Mouse (Mus musculus) heart, postnatal 36 days (tissue): ENCODE data around the gene Mip. TPM values are rescaled to one million over a fixed set of nuclear protein-coding genes. Genes with fewer than 3 reads are reported as not detected.
"Not testable (repeated sequence)": the region's sequence is repeated elsewhere in the genome, so short reads cannot be mapped to it uniquely, and the experiment has no call there.

Source experiments
- DNase-seq, 2 experiments: peaks; one replicate each; pipeline ENCODE4 v3.0.0; 2021 to 2022
- intact Hi-C: fragments of 180-260 bp; cut with DNase I; formaldehyde crosslinking; loops from one replicate; pipeline ENCODE4 v1.15.1; 2025
- total RNA-seq, 2 experiments: library from RNA; stranded (reverse); gene quantifications; 2 replicates each; pipeline ENCODE4 v1.2.3; 2021

The Mip gene
- not detected for total RNA-seq

DNA sequence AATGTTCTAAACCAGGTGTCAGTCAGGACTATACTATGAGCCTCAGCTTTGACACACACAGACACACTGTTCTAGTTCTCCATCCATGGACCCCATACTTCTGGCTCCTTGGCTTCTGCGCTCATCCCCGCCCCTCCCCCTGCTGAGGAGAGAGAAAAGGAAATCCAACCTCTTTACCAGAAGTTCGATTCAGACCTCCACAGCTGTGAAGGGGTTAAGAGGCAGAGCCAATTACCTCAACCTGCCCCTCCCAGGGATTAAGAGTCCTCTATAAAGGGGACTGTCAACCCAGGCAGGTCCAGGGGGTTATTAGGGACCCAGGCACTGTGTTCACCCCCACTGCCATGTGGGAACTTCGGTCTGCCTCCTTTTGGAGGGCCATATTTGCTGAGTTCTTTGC is at the start of gene Mip:
Gene Mip, plus strand, starts transcription at position 301 of the 400 bp plus-strand sequence.
- no peak for DNase-seq
- intact Hi-C loops = no loop called here

DNA sequence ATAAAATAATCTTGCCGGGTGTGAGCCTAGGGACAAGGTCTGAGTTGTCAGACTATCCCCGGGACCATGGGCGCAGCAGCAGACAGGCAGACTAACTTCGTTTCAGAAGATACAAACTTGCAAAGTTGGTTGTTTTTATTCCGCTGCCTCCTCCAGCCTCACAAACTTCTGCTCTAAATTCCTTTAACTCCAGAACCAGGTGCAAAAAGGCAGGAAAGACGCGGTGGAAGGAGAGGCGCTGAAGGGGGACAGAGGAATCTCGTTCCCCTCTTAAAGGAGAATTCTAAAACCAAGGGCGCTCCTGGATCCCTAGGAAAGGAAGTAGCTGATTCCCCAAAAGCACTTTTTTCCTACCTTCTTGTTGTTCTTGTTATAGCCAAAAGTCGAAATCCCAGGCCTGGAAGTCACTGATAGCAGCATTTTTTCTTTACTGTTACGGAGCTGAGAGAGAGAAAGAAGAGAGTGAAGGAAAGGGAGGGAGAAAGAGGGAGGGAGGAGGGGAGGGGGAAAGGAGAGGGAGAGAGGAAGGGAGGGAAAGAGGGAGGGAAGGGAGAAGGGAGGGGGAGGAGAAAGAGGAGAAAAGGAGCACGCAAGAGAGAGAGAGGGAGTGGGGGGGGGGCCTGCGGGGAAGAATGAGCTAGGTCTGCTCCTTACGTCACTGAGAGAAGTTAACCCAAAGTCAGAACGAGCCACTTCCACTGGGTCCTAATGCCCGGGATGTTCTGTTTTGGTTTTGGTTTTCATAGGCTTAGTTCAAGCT is 49.5 kb upstream of the Mip start:
- DNase-seq = peak; percentile 59 to 68
- intact Hi-C loops = loop anchor here (2.0 to 10.0 kb wide), 2 partner anchors 27 to 511 kb away; partner anchors contain the start of genes Nab2 and Nemp1

- intact Hi-C loops = loop anchor here (2.0 to 10.0 kb wide), 2 partner anchors 29 to 513 kb away; partner anchors contain the start of genes Nab2 and Nemp1
- DNase-seq = no peak
These were observed 48.3 kb upstream of the Mip start for GRCm38 (mm10) chr10:128177316-128177715.

DNA sequence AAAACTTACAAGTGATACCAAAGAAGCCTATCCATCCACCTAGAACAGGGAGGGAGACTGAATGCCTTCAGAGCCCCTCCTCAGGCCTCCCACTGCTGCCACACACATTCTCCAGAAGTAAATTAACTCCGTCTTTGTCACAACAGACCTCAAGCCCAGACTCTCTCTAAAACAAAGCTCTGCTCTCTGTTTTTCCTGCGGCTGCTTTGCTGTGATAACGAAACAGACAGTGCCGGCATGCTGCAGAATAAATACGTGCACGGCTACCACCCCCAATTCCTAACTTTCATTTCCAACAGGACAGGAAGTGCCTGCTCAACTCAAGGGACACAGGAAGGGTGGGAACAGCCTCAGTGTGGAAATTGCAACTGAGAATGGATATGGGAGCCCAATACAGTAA is 45.6 kb upstream of the Mip start, which contains the start of gene Rbms2:
Gene Rbms2, minus strand, starts transcription at position 309 of the 400 bp plus-strand sequence.
- intact Hi-C loops = loop anchor here (10.0 kb wide), 2 partner anchors 225 to 515 kb away; partner anchors contain the start of genes Nab2 and Nemp1
- peak; percentile 58 to 68 for DNase-seq

DNA sequence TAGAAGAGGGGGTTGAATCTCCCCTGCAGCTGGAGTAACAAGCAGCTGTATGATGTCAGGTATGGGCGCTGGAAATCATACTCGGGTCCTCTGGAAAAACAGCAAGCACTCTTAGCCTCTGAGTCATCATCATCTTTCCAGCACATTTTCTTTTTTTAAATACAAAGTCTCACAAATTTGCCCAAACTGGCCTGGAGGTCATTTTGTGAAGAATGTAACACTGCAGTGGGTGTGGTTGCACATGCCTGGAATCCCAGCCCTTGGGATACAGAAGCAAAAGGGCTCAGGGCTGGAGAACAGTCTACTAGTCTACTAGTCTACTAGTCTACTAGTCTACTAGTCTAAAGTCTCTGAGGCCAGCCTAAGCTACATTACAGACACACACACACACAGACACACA is 41.3 kb upstream of the Mip start:
- DNase-seq = no peak
- intact Hi-C loops = loop anchor here (10.0 kb wide), 1 partner anchor 229 kb away; no protein-coding TSS in a partner anchor

DNA sequence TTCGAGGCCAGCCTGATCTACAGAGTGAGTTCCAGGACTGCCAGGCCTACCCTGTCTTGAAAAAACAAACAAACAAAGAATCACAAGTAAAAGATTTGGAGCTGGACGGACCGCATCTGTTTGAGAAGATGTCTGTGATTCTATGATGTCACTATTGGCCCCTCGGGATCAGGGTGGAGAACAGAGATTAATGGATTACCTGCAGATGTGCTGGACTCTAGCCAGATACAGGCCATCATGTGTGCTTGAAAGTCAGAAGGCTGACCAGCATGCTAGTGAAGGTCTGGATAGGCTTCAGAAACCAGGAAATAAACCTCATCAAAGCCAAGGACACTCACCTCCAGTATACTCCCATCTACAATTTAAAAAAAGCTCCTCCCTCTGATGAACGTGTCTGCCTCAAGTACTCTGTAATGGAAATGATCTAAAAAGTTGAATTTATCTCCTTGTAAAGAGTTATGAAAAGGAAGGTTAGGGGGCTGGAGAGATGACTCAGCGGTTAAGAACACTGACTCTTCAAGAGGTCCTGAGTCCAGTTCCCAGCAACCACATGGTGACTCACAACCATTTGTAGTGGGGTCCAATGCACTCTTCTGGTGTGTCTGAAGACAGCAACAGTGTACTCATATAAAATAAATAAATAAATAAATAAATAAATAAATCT is 40.2 kb upstream of the Mip start:
- no peak for DNase-seq
- intact Hi-C loops = loop anchor here (10.0 kb wide), 1 partner anchor 231 kb away; no protein-coding TSS in a partner anchor

- intact Hi-C loops = loop anchor here (10.0 kb wide), 1 partner anchor 231 kb away; no protein-coding TSS in a partner anchor
- DNase-seq = peak; percentile 84 to 88
These were observed 39.7 kb upstream of the Mip start for GRCm38 (mm10) chr10:128185959-128186358.

DNA sequence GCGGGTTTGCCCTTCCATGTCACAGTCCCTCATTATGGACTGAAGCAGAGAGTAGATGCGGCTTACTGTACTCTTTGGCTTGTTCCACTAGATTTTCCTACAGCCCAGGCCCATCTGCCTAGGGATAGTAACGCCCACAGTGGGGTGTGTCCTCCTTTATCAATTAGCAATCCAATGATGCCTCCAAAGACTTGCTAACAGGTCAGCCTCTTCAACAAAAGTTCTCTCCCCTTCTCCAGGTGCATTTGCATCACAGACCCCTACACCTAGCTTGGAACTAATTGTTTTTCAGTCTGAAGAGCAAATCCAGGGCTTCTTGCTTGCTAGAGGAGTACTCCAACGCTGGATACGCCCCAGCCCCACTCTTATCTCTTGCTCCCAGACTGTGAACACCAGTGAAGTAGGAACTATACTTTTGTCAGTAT is 38.4 kb upstream of the Mip start:
- intact Hi-C loops = loop anchor here (10.0 kb wide), 1 partner anchor 232 kb away; no protein-coding TSS in a partner anchor
- no peak for DNase-seq

DNA sequence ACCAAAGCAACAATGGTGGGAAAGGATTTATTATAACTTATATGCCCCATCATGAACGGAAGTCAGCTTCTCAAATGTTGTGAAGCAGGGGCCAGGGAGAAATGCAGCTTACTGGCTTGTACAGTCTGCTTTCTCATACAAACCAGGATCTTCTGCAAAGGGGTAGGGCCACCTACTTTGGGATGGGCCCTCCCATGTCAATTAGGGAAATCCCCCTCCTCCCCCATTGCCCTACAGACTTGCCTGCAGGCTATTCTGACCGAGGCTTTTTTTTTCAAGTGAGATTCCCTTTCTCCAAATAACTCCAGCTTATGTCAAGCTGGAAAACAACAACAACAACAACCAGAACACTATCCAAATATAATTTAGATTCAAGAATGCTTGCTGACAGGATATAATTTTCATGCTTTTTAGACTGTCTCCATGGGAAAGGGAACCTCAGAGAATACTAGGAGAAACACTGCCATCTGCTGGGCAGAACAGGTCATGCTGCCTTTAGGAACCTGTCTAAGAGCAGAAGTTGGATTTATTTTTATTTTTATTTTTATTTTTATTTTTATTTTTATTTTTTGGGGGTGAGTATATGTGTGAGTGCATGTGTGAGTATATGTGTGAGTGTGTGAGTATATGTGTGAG is 37.3 kb upstream of the Mip start:
- DNase-seq = peak; percentile 77 to 86
- intact Hi-C loops = loop anchor here (1.0 to 10.0 kb wide), 3 partner anchors 48 to 234 kb away; partner anchors contain the start of gene Baz2a

GRCm38 (mm10) chr10:128191472-128191871 is 34.2 kb upstream of the Mip start:
- no peak for DNase-seq

DNA sequence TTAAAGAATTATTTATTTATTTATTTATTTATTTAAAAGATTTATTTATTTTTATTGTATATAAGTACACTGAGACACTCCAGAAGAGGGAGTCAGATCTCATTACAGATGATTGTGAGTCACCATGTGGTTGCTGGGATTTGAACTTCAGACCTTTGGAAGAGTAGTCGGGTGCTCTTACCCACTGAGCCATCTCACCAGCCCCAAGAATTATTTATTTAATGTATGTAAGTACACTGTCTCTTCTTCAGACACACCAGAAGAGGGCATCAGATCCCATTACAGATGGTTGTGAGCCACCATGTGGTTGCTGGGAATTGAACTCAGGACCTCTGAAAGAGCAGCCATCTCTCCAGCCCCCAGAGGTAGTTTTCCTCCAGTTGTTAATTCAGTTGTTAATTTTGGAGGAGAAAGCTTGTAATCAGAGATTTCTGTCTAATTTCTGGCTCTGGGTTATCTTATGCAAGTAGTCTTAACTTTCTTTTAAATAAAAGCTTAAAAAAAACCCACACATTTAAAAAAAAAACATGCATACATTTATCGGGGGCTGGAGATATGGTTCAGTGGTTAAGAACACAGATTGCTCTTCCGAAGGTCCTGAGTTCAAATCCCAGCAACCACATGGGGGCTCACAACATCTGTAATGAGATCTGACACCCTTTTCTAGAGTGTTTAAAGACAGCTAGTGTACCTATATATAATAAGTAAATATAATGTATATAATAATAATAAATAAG is 33.4 kb upstream of the Mip start:
- DNase-seq, intact Hi-C loops: not testable (repeated sequence)

More at GRCm38 (mm10) chr10:128191472-128191871, 34.2 kb upstream of the Mip start:
- intact Hi-C loops = no loop called here

DNA sequence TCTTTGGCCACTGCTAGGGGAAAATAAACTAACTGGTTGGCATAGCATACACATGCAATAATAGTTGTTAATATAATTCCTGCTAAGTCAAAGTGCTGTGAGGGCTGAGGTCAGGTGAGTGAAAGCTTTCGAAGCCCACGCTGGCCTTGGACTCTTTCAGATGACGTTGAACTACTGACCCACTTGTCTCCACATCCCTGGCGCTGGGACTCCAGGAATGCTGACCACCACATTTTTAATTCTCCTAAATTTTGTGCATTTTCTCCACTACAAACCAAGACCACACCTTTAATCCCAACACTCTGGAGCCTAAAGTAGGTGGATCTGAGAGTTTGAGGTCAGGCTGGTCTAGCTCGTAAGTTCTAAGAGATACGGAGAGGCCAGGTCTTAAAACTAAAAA is 32.5 kb upstream of the Mip start:
- DNase-seq = no peak
- intact Hi-C loops = no loop called here

GRCm38 (mm10) chr10:128194024-128194550 is 31.6 kb upstream of the Mip start, which contains the start of gene Gls2:
TSS of gene Gls2 (plus strand) at chr10:128194457.
- intact Hi-C loops = no loop called here
- DNase-seq = peak; percentile 96 to 99

GRCm38 (mm10) chr10:128194551-128195461 is 30.8 kb upstream of the Mip start:
- DNase-seq = no peak
- intact Hi-C loops = no loop called here

- DNase-seq = no peak
- intact Hi-C loops = no loop called here
These were observed 23.8 kb upstream of the Mip start for GRCm38 (mm10) chr10:128201856-128202255.

DNA sequence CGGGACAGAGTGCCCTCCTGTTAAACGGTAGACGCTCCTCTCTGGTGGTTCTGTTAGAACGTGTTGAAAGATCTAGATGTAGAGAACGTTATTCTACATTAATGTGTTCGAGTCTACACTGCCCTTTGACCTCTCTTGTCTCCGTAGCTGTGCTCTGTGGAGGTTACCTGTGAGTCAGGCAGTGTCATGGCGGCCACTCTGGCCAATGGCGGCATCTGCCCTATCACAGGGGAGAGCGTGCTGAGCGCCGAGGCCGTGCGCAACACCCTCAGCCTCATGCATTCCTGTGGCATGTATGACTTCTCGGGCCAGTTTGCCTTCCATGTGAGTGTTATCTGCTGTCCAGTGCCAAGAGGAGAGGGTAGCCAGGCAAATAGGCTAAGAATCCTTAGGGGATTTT is 20.7 kb upstream of the Mip start:
- intact Hi-C loops = no loop called here
- no peak for DNase-seq

DNA sequence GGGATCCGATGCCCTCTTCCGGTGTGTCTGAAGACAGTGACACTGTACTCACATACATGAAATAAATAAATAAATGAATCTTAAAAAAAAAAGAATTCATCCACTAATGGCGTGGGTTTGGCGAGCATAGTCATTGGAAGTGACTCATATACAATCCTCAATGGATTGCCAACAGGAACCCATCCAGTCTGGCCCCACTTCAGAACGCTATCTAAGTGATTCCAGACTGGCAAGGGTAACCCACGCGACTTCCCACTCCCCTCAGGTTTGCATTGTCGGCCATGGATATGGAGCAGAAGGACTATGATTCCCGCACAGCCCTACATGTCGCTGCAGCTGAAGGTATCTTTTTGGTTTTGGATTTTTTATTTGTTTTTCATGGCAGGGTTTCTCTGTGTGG is 17.3 kb upstream of the Mip start:
- DNase-seq = no peak
- intact Hi-C loops = no loop called here

GRCm38 (mm10) chr10:128209311-128210009 is 16.2 kb upstream of the Mip start:
- intact Hi-C loops = no loop called here
- DNase-seq = no peak
